Mouse (Mus musculus) gonadal fat pad, adult 2 months (tissue): ENCODE results near the gene Enho. TPM values are rescaled to one million over a fixed set of nuclear protein-coding genes. Genes with fewer than 3 reads are reported as not detected.
"Not testable (repeated sequence)": the region's sequence is repeated elsewhere in the genome, so short reads cannot be mapped to it uniquely, and the experiment has no call there.

Experiments
- DNase-seq: peaks from one replicate; pipeline ENCODE4 v3.0.0-alpha.2; 2012; ENCODE audit warnings: low read depth
- polyA plus RNA-seq: library from polyadenylated mRNA; depleted of rRNA; stranded (reverse); fragments of >200 nt; gene quantifications from 2 replicates; pipeline ENCODE4 v1.2.3, GENCODE M21; 2012; rRNA removed

Gene Enho
- 13.0 and 17.2 TPM in 2 replicates for polyA plus RNA-seq

- DNase-seq = no peak
These were observed at the start of gene Enho for GRCm38 (mm10) chr4:41639913-41640507. Enho (minus strand) TSS chr4:41640324.

GRCm38 (mm10) chr4:41688562-41688961 is 48.4 kb upstream of the Enho start:
- DNase-seq = not testable (repeated sequence)

GRCm38 (mm10) chr4:41685882-41686492 is 45.9 kb upstream of the Enho start:
- DNase-seq = not testable (repeated sequence)

GRCm38 (mm10) chr4:41684931-41685453 is 44.9 kb upstream of the Enho start:
- DNase-seq = not testable (repeated sequence)

- not testable (repeated sequence) for DNase-seq
These were observed 44.2 kb upstream of the Enho start for GRCm38 (mm10) chr4:41684131-41684930.

GRCm38 (mm10) chr4:41683303-41683702 is 43.2 kb upstream of the Enho start:
- DNase-seq = not testable (repeated sequence)

GRCm38 (mm10) chr4:41682789-41683188 is 42.7 kb upstream of the Enho start:
- DNase-seq = no peak

- no peak for DNase-seq
These were observed 41.8 kb upstream of the Enho start for GRCm38 (mm10) chr4:41681947-41682346.

- no peak for DNase-seq
These were observed 41.1 kb upstream of the Enho start for GRCm38 (mm10) chr4:41681176-41681575.

- DNase-seq = no peak
These were observed 39.2 kb upstream of the Enho start for GRCm38 (mm10) chr4:41679291-41679690.

- DNase-seq = no peak
These were observed 38.7 kb upstream of the Enho start for GRCm38 (mm10) chr4:41678863-41679262.

GRCm38 (mm10) chr4:41677006-41677629 is 37.0 kb upstream of the Enho start:
- DNase-seq = no peak

GRCm38 (mm10) chr4:41676248-41677005 is 36.3 kb upstream of the Enho start:
- DNase-seq = no peak

GRCm38 (mm10) chr4:41673186-41673585 is 33.1 kb upstream of the Enho start:
- DNase-seq = no peak

GRCm38 (mm10) chr4:41672522-41672963 is 32.4 kb upstream of the Enho start:
- DNase-seq = no peak

GRCm38 (mm10) chr4:41671963-41672480 is 31.9 kb upstream of the Enho start:
- no peak for DNase-seq

- DNase-seq = no peak
These were observed 31.4 kb upstream of the Enho start for GRCm38 (mm10) chr4:41671500-41671899.

GRCm38 (mm10) chr4:41670836-41671235 is 30.7 kb upstream of the Enho start:
- no peak for DNase-seq

GRCm38 (mm10) chr4:41666646-41667045 is 26.5 kb upstream of the Enho start:
- no peak for DNase-seq

GRCm38 (mm10) chr4:41665009-41665675 is 25.0 kb upstream of the Enho start:
- DNase-seq = no peak
